Mouse (Mus musculus) ES-E14 (cell line): ENCODE data around the gene Grcc10.

Experiments used
- CHD2 ChIP-seq: IDR thresholded peaks from 2 replicates; pipeline ENCODE4 v1.6.1; 2014; ENCODE audit warnings: mild to moderate bottlenecking, low read depth, low read length, inconsistent platforms
- HCFC1 ChIP-seq: IDR thresholded peaks from 2 replicates; pipeline ENCODE4 v1.6.1; 2012; ENCODE audit warnings: low read length, inconsistent platforms, borderline replicate concordance; ENCODE audit not compliant: insufficient read depth
- MAFK ChIP-seq: IDR thresholded peaks from 2 replicates; pipeline ENCODE4 v1.6.1; 2014; ENCODE audit warnings: mild to moderate bottlenecking, low read depth, low read length, inconsistent platforms; ENCODE audit not compliant: insufficient read depth
- ZC3H11A ChIP-seq: IDR thresholded peaks from 2 replicates; pipeline ENCODE4 v1.6.1; 2012; ENCODE audit warnings: low read depth, mild to moderate bottlenecking, inconsistent platforms, low read length, borderline replicate concordance
- ZNF384 ChIP-seq: IDR thresholded peaks from 2 replicates; pipeline ENCODE4 v1.6.1; 2012; ENCODE audit warnings: low read depth, low read length, inconsistent platforms

DNA sequence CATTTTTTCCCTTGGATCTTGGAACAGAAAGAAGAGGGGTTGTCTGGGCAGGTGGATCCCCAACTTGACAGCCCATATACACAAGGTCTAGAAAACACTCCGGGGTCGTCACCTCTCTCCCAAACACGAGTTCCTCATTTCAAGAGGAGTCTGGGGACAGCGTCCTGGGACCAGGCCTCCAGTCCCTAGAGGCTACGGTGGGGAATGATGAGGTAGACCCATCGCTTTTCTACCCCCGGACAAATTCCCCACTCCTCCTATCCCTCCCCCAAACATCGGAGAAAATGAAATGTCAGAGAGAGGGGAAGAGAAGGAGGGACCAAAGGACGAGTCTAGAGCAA lies 27.5 kb upstream of the Grcc10 start:
- no peak for TF ChIP-seq HCFC1
- TF ChIP-seq CHD2: no peak
- no peak for TF ChIP-seq ZC3H11A
- no peak for TF ChIP-seq ZNF384
- TF ChIP-seq MAFK: no peak
